Mouse (Mus musculus) liver, embryonic 18 days (tissue): ENCODE measurements around the gene Irak1bp1. TPM values are rescaled to one million over a fixed set of nuclear protein-coding genes. Genes with fewer than 3 reads are reported as not detected.

ENCODE experiments used
- polyA plus RNA-seq: library from polyadenylated mRNA; depleted of rRNA; stranded (reverse); fragments of >200 nt; gene quantifications from 2 replicates; pipeline ENCODE4 v1.2.3, GENCODE M21; 2012; rRNA removed

The Irak1bp1 gene
- polyA plus RNA-seq, result 0.60 and 0.73 TPM in 2 replicates

DNA sequence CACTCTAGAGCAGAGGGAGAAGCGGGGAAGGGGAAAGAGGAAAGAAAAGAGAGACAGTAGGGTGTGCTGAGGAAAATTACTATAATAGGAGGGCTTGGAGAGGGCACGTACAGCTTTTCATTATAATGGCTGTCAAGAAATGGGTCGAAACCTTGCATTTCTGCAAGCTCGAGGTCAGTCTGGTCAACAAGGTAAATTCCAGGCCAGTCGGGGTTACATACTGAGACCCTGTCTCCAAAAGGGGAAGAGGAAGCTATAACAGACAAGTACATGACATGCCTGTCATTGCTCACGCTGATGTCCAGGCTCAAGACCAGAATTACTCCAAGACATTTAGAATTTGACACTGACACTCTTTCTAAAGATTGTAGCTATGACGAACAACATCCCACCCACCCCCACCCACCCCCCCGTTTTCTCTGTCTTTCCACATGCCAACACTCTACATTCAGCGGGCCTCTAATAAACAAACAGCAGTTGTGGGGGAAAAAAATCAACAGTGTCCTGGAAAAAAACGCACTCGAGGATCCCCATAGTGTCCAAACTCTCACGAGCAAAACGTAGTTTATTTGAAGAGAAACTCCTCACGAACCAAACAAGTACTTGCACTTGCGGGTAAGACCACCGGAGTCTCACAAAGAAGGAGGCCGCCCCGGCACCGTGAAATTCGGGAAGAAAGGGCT lies at the start of gene Irak1bp1:
TSS of gene Irak1bp1 (plus strand) at position 534 of the 683 bp plus-strand sequence.

Other genes with a start within 250 kb of the Irak1bp1 start
- gene Phip, start 146.0 kb downstream of the Irak1bp1 start, polyA plus RNA-seq, result 2.7 and 3.0 TPM in 2 replicates